Mouse (Mus musculus) CH12.LX (cell line): ENCODE data around the gene Cryzl2. TPM values are rescaled to one million over a fixed set of nuclear protein-coding genes. Genes with fewer than 3 reads are reported as not detected.

ENCODE experiments used
- DNase-seq: peaks from one replicate; pipeline ENCODE4 v3.0.0-alpha.2; 2013; ENCODE audit errors: extremely low read depth
- H3K27ac ChIP-seq: 2 replicates; pipeline ENCODE4 v1.5.1; 2012; ENCODE audit warnings: low read depth, mild to moderate bottlenecking, control low read depth, moderate library complexity; ENCODE audit not compliant: insufficient read depth
- H3K27me3 ChIP-seq: replicated peaks from 2 replicates; pipeline ENCODE3; 2012; ENCODE audit warnings: inconsistent platforms
- H3K36me3 ChIP-seq, 2 experiments: replicated peaks in 1 of 2; 2 replicates each; pipeline versions ENCODE3 to v1.6.1; 2012; ENCODE audit warnings: inconsistent platforms in 1 of 2, low read length in 1 of 2, mild to moderate bottlenecking in 1 of 2, mixed read lengths in 1 of 2, moderate library complexity in 1 of 2; ENCODE audit not compliant: control insufficient read depth in 1 of 2, insufficient read depth in 1 of 2
- H3K4me1 ChIP-seq, 2 experiments: 2 replicates each; pipeline ENCODE4 v1.6.1; 2012; ENCODE audit warnings: inconsistent platforms in 1 of 2, moderate library complexity in 1 of 2; ENCODE audit not compliant: insufficient read depth in 2 of 2, control insufficient read depth in 1 of 2
- H3K4me2 ChIP-seq: 2 replicates; pipeline ENCODE4 v1.6.1; 2012; ENCODE audit warnings: low read depth, mild to moderate bottlenecking, control low read depth; ENCODE audit not compliant: poor library complexity, insufficient read depth, severe bottlenecking
- H3K4me3 ChIP-seq, 3 experiments: fragments of 150-350 bp in 1 of 3; sonication (generic) in 1 of 3; replicated peaks in 1 of 3; 2 replicates each; pipeline versions ENCODE3 to v1.5.1; 2011 to 2012; ENCODE audit warnings: low read depth in 2 of 3, low read length in 2 of 3, mild to moderate bottlenecking in 2 of 3, moderate library complexity in 2 of 3, control low read depth in 1 of 3, improper control_type of control experiment in 1 of 3, inconsistent platforms in 1 of 3, mixed read lengths in 1 of 3; ENCODE audit not compliant: poor library complexity in 1 of 3
- H3K79me2 ChIP-seq: replicated peaks from 2 replicates; pipeline ENCODE4 v1.6.1; 2012; ENCODE audit warnings: mild to moderate bottlenecking, moderate library complexity; ENCODE audit not compliant: control insufficient read depth, poor library complexity, insufficient read depth, severe bottlenecking; ENCODE audit errors: extremely low read depth
- H3K9ac ChIP-seq: 2 replicates; pipeline ENCODE4 v1.6.1; 2012; ENCODE audit warnings: low read depth, mild to moderate bottlenecking, control low read depth, moderate library complexity; ENCODE audit not compliant: insufficient read depth
- H3K9me3 ChIP-seq: replicated peaks from 2 replicates; pipeline ENCODE3; 2012; ENCODE audit warnings: low read length, inconsistent platforms, mixed read lengths
- CHD1 ChIP-seq: IDR thresholded peaks from 2 replicates; pipeline ENCODE4 v1.6.1; 2012; ENCODE audit warnings: low read depth, low read length, improper control_type of control experiment, inconsistent platforms
- E2F4 ChIP-seq: IDR thresholded peaks from 2 replicates; pipeline ENCODE4 v1.6.1; 2011; ENCODE audit warnings: low read depth, low read length, improper control_type of control experiment; ENCODE audit not compliant: insufficient replicate concordance
- EP300 ChIP-seq: IDR thresholded peaks from 2 replicates; pipeline ENCODE4 v1.6.1; 2011; ENCODE audit warnings: low read length, improper control_type of control experiment
- ETS1 ChIP-seq: conservative IDR thresholded peaks from 2 replicates; pipeline ENCODE4 v1.6.1; 2012; ENCODE audit warnings: low read depth, mild to moderate bottlenecking, inconsistent platforms, low read length, improper control_type of control experiment, moderate library complexity
- GABPA ChIP-seq: IDR thresholded peaks from 2 replicates; pipeline ENCODE4 v1.6.1; 2012; ENCODE audit warnings: low read depth, low read length, improper control_type of control experiment, inconsistent platforms; ENCODE audit not compliant: insufficient replicate concordance
- HCFC1 ChIP-seq: IDR thresholded peaks from 2 replicates; pipeline ENCODE4 v1.6.1; 2012; ENCODE audit warnings: low read depth, mild to moderate bottlenecking, inconsistent platforms, low read length, improper control_type of control experiment
- IRF4 ChIP-seq: IDR thresholded peaks from 2 replicates; pipeline ENCODE4 v1.6.1; 2014; ENCODE audit warnings: low read depth, mild to moderate bottlenecking, inconsistent platforms, low read length, improper control_type of control experiment
- JUN ChIP-seq: IDR thresholded peaks from 2 replicates; pipeline ENCODE4 v1.6.1; 2011; ENCODE audit warnings: low read depth, mild to moderate bottlenecking, low read length, improper control_type of control experiment, moderate library complexity; ENCODE audit not compliant: insufficient read depth
- KAT2A ChIP-seq: IDR thresholded peaks from 2 replicates; pipeline ENCODE4 v1.6.1; 2012; ENCODE audit warnings: low read length, improper control_type of control experiment, inconsistent platforms; ENCODE audit not compliant: insufficient replicate concordance
- MAX ChIP-seq: IDR thresholded peaks from 2 replicates; pipeline ENCODE4 v1.6.1; 2011; ENCODE audit warnings: low read length, improper control_type of control experiment
- MEF2A ChIP-seq: IDR thresholded peaks from 2 replicates; pipeline ENCODE4 v1.6.1; 2014; ENCODE audit warnings: low read depth, mild to moderate bottlenecking, inconsistent platforms, low read length, improper control_type of control experiment, borderline replicate concordance
- MYC ChIP-seq: IDR thresholded peaks from 2 replicates; pipeline ENCODE4 v1.6.1; 2011; ENCODE audit warnings: low read depth, mild to moderate bottlenecking, improper control_type of control experiment, low read length
- NELFE ChIP-seq: IDR thresholded peaks from 2 replicates; pipeline ENCODE4 v1.6.1; 2011; ENCODE audit warnings: low read depth, low read length, improper control_type of control experiment
- NRF1 ChIP-seq: IDR thresholded peaks from 2 replicates; pipeline ENCODE4 v1.6.1; 2014; ENCODE audit warnings: low read depth, mild to moderate bottlenecking, inconsistent platforms, low read length, improper control_type of control experiment, moderate library complexity
- PAX5 ChIP-seq: IDR thresholded peaks from 2 replicates; pipeline ENCODE4 v1.6.1; 2012; ENCODE audit warnings: low read length, inconsistent platforms, mixed read lengths
- POLR2A ChIP-seq: IDR thresholded peaks from 2 replicates; pipeline ENCODE4 v1.6.1; 2011; ENCODE audit warnings: low read depth, mild to moderate bottlenecking, improper control_type of control experiment, low read length
- RAD21 ChIP-seq: IDR thresholded peaks from 2 replicates; pipeline ENCODE4 v1.6.1; 2011; ENCODE audit warnings: low read depth, mild to moderate bottlenecking, low read length, improper control_type of control experiment, moderate library complexity
- RCOR1 ChIP-seq: conservative IDR thresholded peaks from 2 replicates; pipeline ENCODE4 v1.6.1; 2012; ENCODE audit warnings: low read depth, mild to moderate bottlenecking, inconsistent platforms, low read length, improper control_type of control experiment
- SMC3 ChIP-seq: IDR thresholded peaks from 2 replicates; pipeline ENCODE4 v1.6.1; 2011; ENCODE audit warnings: low read depth, low read length, improper control_type of control experiment
- TBP ChIP-seq: conservative IDR thresholded peaks from 2 replicates; pipeline ENCODE4 v1.6.1; 2011; ENCODE audit warnings: low read depth, low read length, improper control_type of control experiment
- TCF12 ChIP-seq: IDR thresholded peaks from 2 replicates; pipeline ENCODE4 v1.6.1; 2014; ENCODE audit warnings: low read depth, mild to moderate bottlenecking, inconsistent platforms, low read length, improper control_type of control experiment
- UBTF ChIP-seq: IDR thresholded peaks from 2 replicates; pipeline ENCODE4 v1.6.1; 2012; ENCODE audit warnings: low read depth, mild to moderate bottlenecking, inconsistent platforms, low read length, improper control_type of control experiment, moderate library complexity
- USF1 ChIP-seq: IDR thresholded peaks from 2 replicates; pipeline ENCODE4 v1.6.1; 2014; ENCODE audit warnings: low read depth, mild to moderate bottlenecking, inconsistent platforms, low read length, improper control_type of control experiment
- ZKSCAN1 ChIP-seq: IDR thresholded peaks from 2 replicates; pipeline ENCODE4 v1.6.1; 2012; ENCODE audit warnings: low read depth, inconsistent platforms, low read length, improper control_type of control experiment, borderline replicate concordance
- dilution Hi-C: fragments of 300-500 bp; cut with MboI; formaldehyde crosslinking; loops from 2 replicates; pipeline ENCODE4 v1.14.3; 2020; ENCODE audit warnings: low sequenced_read_pairs; ENCODE audit not compliant: extremely low pct_unique_long_range_greater_than_20kb, extremely low pct_ligation_motif_present
- in situ Hi-C: fragments of 300-500 bp; cut with MboI; formaldehyde crosslinking; loops from 3 replicates; pipeline ENCODE4 v1.14.3; 2019; ENCODE audit warnings: low sequenced_read_pairs, low pct_ligation_motif_present, low pct_unique_long_range_greater_than_20kb, mixed read lengths
- polyA plus RNA-seq: library from polyadenylated mRNA; unstranded; fragments of >175 nt; gene quantifications from 2 replicates; pipeline ENCODE4 v1.2.1, GENCODE M21; 2012; ENCODE audit warnings: low read depth; ENCODE audit not compliant: insufficient read length
- total RNA-seq, 2 experiments: library from RNA; depleted of rRNA; stranded (reverse); fragments of 300-350 nt in 1 of 2; fragments of >200 nt in 1 of 2; gene quantifications; 2 replicates each; pipeline ENCODE4 v1.2.3; 2012 to 2014

Gene Cryzl2
- total and polyA plus RNA-seq, 3 experiments = 22.5 to 41.0 (median 25.0) TPM

DNA sequence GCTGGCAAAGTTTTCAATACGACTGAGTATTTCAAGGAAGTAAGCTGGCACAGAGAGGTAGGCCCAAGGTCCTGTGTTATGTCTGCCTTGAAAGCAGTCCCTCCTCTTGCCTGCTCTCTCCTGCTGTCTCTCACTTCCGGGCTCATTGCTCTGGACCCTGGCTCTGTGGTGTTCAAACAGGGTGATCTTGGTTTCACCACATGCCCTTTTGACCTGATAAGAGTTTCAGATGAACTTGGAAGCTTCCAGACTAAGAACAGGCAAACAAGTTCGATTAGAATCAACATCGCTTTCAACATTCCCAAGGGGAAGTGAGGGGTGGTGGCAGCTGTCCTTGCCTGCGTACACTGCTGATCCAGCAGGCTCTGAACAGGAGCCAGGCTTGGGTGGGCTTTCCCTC lies 68.2 kb downstream of the Cryzl2 start:
- TF ChIP-seq POLR2A = no peak
- TF ChIP-seq GABPA = no peak
- TF ChIP-seq HCFC1 = no peak
- TF ChIP-seq NRF1 = no peak
- no peak for TF ChIP-seq UBTF
- TF ChIP-seq IRF4 = no peak
- TF ChIP-seq MYC = no peak
- TF ChIP-seq CHD1 = no peak
- TF ChIP-seq EP300 = no peak
- no peak for TF ChIP-seq E2F4
- TF ChIP-seq ETS1 = no peak
- TF ChIP-seq TCF12 = no peak
- no peak for TF ChIP-seq ZKSCAN1
- TF ChIP-seq RCOR1 = no peak
- no peak for TF ChIP-seq SMC3
- TF ChIP-seq TBP = no peak
- no peak for TF ChIP-seq PAX5
- TF ChIP-seq MAX = no peak
- no peak for TF ChIP-seq NELFE
- no peak for TF ChIP-seq USF1
- Histone ChIP-seq H3K79me2 (no peaks in the 10 kb centered on the region), H3K4me2 (no peak overlapping the region), H3K9ac (no peak overlapping the region), H3K27ac (no peak overlapping the region), H3K4me1 (peaks cover 4 to 5% of the 10 kb centered on the region in 2 experiments; a peak in 2 of 4 replicates), H3K36me3 (peaks cover 27 to 73% of the 10 kb centered on the region in 2 experiments), H3K4me3 (no peak overlapping the region), H3K9me3 (no peaks in the 10 kb centered on the region), H3K27me3 (no peaks in the 10 kb centered on the region)
- in situ Hi-C loops (no loop called here), dilution Hi-C loops (no loop called here)
- no peak for DNase-seq

DNA sequence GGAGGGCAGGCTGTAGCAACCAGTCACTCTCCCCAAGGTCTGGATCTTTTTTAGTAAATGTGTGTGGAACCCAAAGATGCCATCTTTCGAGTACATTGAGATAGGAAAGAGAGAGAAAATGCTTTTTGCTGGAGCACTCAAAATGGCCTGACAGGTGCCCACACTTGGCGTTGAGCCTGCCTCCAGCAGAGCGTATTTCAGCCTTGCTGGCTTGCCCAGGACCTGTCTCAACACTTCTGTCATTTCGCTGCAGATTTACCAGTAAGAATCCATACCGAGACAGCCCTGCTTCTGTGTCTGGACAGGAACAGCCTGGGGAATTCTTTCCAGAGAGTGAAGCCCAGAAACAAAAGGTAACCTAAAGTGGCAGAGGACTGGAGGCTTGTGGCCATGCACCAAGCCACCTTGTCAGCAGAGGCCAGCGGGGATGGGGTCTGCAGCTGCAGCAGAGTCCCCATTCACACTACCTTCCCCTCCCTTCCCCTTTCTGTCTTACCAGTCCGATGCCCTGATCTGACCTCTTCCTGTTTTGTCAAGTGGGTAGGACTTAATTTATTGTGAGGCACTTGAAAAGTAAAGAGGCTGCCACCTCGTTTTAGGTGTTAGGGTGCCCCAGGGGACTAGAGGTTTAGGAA lies 74.6 kb downstream of the Cryzl2 start:
- TF ChIP-seq E2F4 (no peak), MAX (no peak), KAT2A (no peak), JUN (no peak), MYC (no peak), ZKSCAN1 (no peak), MEF2A (no peak), UBTF (no peak), USF1 (no peak), RAD21 (no peak)
- Histone ChIP-seq H3K4me3 (no peak overlapping the region), H3K4me1 (peaks cover 5 to 32% of the 10 kb centered on the region in 2 experiments; a peak in 3 of 4 replicates), H3K9ac (no peak overlapping the region), H3K79me2 (no peaks in the 10 kb centered on the region), H3K9me3 (no peaks in the 10 kb centered on the region), H3K27ac (no peak overlapping the region), H3K36me3 (peaks cover 42 to 79% of the 10 kb centered on the region in 2 experiments), H3K4me2 (no peak overlapping the region), H3K27me3 (no peaks in the 10 kb centered on the region)
- no peak for DNase-seq
- in situ Hi-C loops = no loop called here
- dilution Hi-C loops = no loop called here
